Mouse (Mus musculus) neural tube, embryonic 12.5 days (tissue): ENCODE measurements around the gene Irgq. TPM values are rescaled to one million over a fixed set of nuclear protein-coding genes. Genes with fewer than 3 reads are reported as not detected.
"Not testable (repeated sequence)": the region's sequence is repeated elsewhere in the genome, so short reads cannot be mapped to it uniquely, and the experiment has no call there.

Experiments used
- ATAC-seq: fragments of 200-750 bp; cut with Nextera tagmentation; 2 replicates; pipeline ENCODE4 v1.8.0; 2017; ENCODE audit warnings: low read depth, mild to moderate bottlenecking, moderate TSS enrichment, moderate library complexity; ENCODE audit not compliant: low FRiP score
- H3K27ac ChIP-seq: fragments of 300-500 bp; sonication (generic); 2 replicates; pipeline ENCODE4 v1.5.1; 2016
- H3K27me3 ChIP-seq: fragments of 300-500 bp; sonication (generic); replicated peaks from 2 replicates; pipeline ENCODE4 v1.6.1; 2016; ENCODE audit warnings: mild to moderate bottlenecking
- H3K36me3 ChIP-seq: fragments of 300-500 bp; sonication (generic); 2 replicates; pipeline ENCODE4 v1.6.1; 2016; ENCODE audit warnings: mild to moderate bottlenecking
- H3K4me1 ChIP-seq: fragments of 300-500 bp; sonication (generic); 2 replicates; pipeline ENCODE4 v1.6.1; 2016
- H3K4me2 ChIP-seq: fragments of 300-500 bp; sonication (generic); replicated peaks from 2 replicates; pipeline ENCODE4 v1.6.1; 2016; ENCODE audit warnings: mild to moderate bottlenecking
- H3K4me3 ChIP-seq: fragments of 300-500 bp; sonication (generic); 2 replicates; pipeline ENCODE4 v1.5.1; 2016
- H3K9ac ChIP-seq: fragments of 300-500 bp; sonication (generic); 2 replicates; pipeline ENCODE4 v1.6.1; 2016; ENCODE audit warnings: mild to moderate bottlenecking
- H3K9me3 ChIP-seq: fragments of 300-500 bp; sonication (generic); 2 replicates; pipeline ENCODE4 v1.6.1; 2016; ENCODE audit warnings: mild to moderate bottlenecking
- WGBS: fragments of 180-500 bp; shearing (Covaris S2); methylation state at CpG from one replicate; pipeline ENCODE4 v1.1.7; 2016; 5-methylcytosine and 5-hydroxymethylcytosine counted together
- polyA plus RNA-seq: library from polyadenylated mRNA; unstranded; fragments of >200 nt; fragmentation: Nextera tagmentation; extraction: Ambion mirVana; gene quantifications from 2 replicates; pipeline ENCODE4 v1.2.1, GENCODE M21; 2016

Irgq gene
- polyA plus RNA-seq: 27.5 and 30.7 TPM in 2 replicates

DNA sequence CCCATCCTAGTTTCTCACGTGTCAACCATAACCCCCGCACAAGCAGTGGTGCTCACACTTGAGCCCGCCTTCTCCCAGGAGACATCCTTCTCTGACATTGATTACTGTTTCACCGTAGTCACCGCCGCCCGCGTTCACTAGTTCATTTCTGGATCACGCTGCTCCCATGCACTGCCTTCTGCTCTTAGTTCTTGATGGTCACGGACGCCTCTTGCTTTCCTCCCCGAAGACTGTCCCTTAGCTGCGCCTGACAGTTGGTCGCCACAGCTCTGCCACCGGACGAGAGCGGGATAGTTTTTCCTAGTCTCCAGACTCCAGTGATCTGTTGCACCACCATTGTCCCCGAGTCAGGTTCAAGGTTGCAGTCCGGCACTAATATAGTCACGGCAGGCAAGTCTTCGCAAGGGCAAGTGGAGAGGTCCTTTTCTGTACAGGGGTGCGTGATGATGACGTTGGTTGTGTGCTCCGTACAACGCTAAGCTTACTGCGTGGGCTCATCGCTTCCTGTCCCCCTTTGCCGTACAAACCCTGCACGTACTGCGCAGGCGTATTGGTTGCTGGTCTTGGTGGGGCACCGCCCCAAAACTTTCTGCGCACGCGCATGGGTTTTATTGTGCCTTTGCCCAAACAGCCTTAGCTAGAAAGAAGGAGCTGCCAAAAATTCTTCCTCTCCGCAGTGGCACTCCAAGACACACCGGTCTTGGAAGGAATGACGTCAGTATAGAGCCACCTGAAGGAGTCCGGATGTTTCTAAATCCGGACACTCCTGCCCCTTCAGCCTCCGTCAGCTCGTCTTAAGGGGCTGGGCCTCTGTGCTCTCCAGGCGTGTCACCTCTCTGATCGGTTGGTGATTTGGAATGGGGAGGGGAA, at the start of gene Irgq:
TSS of gene Irgq (plus strand) at position 628 of the 870 bp plus-strand sequence.
- under 1% methylated on average over 44 of the region's 44 CpGs for WGBS
- Histone ChIP-seq H3K4me3 (peak within 1 kb of the TSS; percentile 69), H3K27me3 (peaks cover 14% of the 10 kb centered on the region), H3K27ac (peak within 1 kb of the TSS; percentile 81), H3K9me3 (no peaks in the 10 kb centered on the region), H3K36me3 (peaks cover 22% of the 10 kb centered on the region), H3K9ac (peak within 1 kb of the TSS; percentile 92), H3K4me1 (peaks cover 28% of the 10 kb centered on the region), H3K4me2 (peak within 1 kb of the TSS; percentile 95)
- ATAC-seq: peak; percentile 93

DNA sequence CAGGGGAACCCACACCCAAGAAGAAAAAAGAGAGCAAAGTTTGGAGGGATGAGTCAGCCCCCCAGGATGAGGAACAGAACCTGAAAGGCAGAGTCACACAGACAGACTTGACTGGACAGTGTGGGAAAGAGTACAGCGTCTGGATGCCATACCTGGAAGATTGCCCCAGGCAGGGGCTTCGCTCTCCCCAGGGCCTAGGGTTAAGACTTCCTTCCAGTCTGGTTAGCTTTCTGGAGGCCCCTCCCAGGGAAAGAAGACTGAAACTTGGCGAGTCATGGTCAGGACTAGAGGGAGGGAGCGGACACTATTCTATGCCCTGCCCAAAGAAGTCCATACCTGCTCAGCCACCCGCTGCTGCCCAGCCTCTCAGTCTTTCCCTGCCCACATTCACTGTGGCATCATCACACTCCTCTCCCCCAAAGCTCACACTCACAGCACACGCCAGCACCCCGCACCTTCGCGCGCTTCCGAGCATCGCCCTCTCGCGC, 49.5 kb upstream of the Irgq start:
- WGBS: 12% methylated on average over 14 of the region's 14 CpGs
- H3K27ac ChIP-seq: no peak overlapping the region
- ATAC-seq: no peak; the same call in 1 of the 2 replicates

DNA sequence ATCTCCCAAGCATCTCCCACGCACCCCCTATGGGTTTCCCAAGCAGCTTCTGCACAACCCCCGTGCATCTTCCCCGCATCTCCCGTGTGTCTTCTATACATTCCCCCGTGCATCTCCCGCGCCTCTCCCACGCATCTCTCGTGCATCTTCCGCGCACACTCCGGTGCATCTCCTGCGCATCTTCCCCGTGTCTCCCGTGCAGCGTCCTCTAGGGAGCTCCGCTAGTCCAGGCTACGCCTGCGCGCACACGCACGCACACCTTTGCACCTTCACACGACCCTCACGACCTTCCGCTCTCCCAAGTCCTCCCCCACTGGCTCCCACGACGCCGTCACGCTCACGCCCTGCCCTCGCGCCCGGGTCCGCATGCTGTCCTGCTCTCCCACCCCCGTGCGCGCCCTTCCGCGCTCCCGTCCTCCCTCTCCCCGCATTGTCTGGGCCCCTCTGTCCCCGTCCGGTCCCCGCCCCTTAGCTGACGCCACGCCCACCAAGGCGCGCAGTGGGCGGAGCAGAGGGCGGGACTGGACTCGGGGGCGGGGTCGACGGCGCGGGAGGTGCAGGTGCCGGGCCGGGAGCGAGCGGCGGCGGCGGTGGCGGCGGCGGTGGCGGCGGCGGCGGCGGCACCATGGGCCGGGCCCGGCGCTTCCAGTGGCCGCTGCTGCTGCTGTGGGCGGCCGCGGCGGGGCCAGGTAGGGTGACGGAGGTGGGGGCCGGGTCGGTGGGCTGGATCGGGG, 48.8 kb upstream of the Irgq start, which contains the start of gene Cadm4:
TSS of gene Cadm4 (plus strand) at position 550 of the 734 bp plus-strand sequence.
- H3K4me1 ChIP-seq: peaks cover 51% of the 10 kb centered on the region
- H3K9me3 ChIP-seq: no peaks in the 10 kb centered on the region
- peak within 1 kb of the TSS; percentile 91 for H3K4me2 ChIP-seq
- H3K9ac ChIP-seq: peak within 1 kb of the TSS; percentile 96
- no peaks in the 10 kb centered on the region for H3K36me3 ChIP-seq
- WGBS: 1% methylated on average over 80 of the region's 83 CpGs
- H3K27me3 ChIP-seq: no peaks in the 10 kb centered on the region
- ATAC-seq: peak; percentile 88
- H3K4me3 ChIP-seq: peak within 1 kb of the TSS; percentile 83
- peak within 1 kb of the TSS; percentile 53; the same call in 1 of the 2 replicates for H3K27ac ChIP-seq

More for the DNA sequence above, 49.5 kb upstream of the Irgq start:
- H3K36me3 ChIP-seq: no peaks in the 10 kb centered on the region
- peak overlapping the region; percentile 91 for H3K4me2 ChIP-seq
- peak overlapping the region; percentile 83 for H3K4me3 ChIP-seq
- no peaks in the 10 kb centered on the region for H3K27me3 ChIP-seq
- peaks cover 45% of the 10 kb centered on the region for H3K4me1 ChIP-seq
- peak overlapping the region; percentile 96 for H3K9ac ChIP-seq
- no peaks in the 10 kb centered on the region for H3K9me3 ChIP-seq

DNA sequence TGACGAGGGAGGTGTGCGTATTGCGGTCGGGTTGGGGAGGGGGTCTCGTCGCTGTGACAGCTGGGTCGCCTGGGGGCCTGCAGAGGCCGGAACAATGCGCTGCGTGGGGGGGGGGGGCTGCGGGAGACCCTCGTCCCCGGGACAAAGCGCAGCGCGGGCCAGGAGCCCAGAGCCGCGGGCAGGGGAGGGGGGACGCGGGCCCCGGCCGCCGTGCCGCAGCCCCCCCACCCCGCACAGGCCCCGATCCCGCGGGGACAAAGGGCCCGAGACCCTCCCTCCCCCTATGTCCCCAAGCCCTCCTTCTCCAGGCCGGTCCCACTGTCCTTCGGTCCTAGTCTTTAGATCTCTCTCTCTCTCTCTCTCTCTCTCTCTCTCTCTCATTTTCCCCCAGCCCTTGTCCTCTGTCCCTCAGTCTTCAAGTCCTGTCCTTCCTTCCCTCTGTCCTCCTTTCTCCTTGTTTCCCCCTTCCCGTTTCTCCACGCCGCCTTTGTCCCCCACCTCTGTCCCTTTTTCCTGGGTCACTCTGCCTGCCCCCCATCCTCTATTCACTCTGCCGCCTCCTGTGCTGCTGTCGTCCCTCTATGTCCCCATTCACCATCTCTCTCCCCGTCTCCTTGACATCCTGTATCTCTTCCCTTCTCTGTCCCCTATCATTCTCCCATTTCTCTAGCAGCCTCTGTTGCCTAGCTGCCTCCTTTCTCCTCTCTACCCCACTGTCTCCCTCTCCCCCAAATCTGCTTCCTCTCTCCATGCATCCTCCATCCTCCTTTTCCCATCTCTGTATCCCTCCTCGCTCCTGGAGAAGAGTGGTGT, 48.1 kb upstream of the Irgq start:
- Histone ChIP-seq H3K4me1 (peaks cover 59% of the 10 kb centered on the region), H3K4me3 (peak overlapping the region; percentile 83), H3K27ac (peak overlapping the region; percentile 53; the same call in 1 of the 2 replicates), H3K4me2 (peak overlapping the region; percentile 91), H3K27me3 (no peaks in the 10 kb centered on the region), H3K9ac (peak overlapping the region; percentile 96), H3K36me3 (no peaks in the 10 kb centered on the region), H3K9me3 (no peaks in the 10 kb centered on the region)
- ATAC-seq: peak; percentile 42
- 2% methylated on average over 23 of the region's 38 CpGs for WGBS

DNA sequence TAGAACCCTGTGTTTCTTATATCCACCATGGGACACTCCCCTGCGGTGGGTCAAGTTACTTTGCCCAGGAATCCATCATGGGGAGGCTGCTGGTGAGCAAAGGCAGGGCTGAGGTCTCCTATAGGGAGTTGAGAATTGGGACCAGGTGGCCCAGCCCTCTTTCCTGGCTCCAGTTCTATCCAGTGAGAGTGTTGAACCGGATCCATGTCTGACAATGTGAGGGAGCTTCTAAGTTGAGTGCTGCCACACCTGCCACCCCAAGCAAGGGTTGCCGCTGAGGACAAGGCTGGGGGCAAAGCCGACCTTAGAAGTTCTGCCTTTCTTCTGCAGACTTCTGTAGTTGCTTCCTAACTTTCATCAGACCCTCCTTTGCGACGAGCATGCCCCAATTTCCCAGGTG, 47.2 kb upstream of the Irgq start:
- not testable (repeated sequence) for H3K27ac ChIP-seq, H3K27me3 ChIP-seq, H3K9me3 ChIP-seq, H3K36me3 ChIP-seq, ATAC-seq
- Histone ChIP-seq H3K4me2 (peak overlapping the region; percentile 91), H3K9ac (peak overlapping the region; percentile 96), H3K4me1 (peaks cover 63% of the 10 kb centered on the region), H3K4me3 (peak overlapping the region; percentile 83)
- WGBS: 54% methylated on average over 6 of the region's 6 CpGs

DNA sequence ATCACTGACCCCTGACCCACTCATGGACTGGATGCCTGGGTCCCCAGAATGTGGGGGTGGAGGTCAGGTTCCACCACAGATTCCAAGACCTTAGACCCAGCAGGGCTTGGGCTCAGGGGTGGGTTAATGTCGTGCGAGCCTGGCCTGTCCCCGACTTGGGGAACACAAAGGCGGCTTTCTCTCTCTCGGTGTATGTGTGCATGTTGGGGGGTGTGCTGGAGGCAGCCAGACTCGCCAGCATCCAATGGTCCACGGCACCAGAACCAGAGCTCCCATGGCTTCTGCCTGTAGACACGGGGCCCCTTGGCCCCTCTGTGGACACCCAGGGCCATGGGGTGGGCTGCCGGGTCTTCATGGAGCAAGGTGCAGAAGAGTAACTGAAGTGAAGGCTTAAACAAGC, 45.0 kb upstream of the Irgq start:
- Histone ChIP-seq H3K27ac (no peak overlapping the region), H3K9me3 (0 out of 2 replicates have a peak, but pooled peaks cover 2% of the 10 kb centered on the region), H3K4me3 (peak overlapping the region; percentile 22; the same call in 1 of the 2 replicates), H3K36me3 (peaks cover 9% of the 10 kb centered on the region; the same call in 1 of the 2 replicates), H3K4me1 (peaks cover 60% of the 10 kb centered on the region), H3K4me2 (peak overlapping the region; percentile 91), H3K9ac (peak overlapping the region; percentile 56), H3K27me3 (no peaks in the 10 kb centered on the region)
- 77% methylated on average over 9 of the region's 9 CpGs for WGBS
- no peak for ATAC-seq

DNA sequence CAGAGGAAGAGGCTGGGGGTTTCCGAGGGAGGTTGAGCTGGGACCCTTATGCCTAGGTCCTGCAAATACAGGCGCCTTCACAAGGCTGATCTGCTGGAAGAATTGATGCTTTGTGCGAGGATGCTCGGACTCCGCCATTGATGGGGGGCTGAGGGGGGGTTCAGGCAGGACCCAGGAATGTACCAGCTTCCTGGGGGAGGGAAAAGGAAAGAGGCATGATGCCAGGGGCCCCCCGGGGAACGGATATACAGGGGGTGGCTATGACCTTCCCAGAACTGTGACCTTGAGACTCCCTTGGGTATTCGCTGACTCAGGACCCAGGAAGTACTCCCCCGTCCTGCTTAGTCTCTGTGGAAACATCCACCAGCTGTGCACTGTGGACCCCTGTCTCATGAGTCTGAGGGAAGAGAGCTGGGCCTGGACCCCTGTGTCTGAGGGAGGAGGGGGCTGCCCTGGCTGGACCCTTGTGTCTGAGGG, 43.8 kb upstream of the Irgq start:
- Histone ChIP-seq H3K9me3 (0 out of 2 replicates have a peak, but pooled peaks cover 3% of the 10 kb centered on the region), H3K27me3 (no peaks in the 10 kb centered on the region), H3K4me1 (peaks cover 51% of the 10 kb centered on the region), H3K27ac (peak overlapping the region; percentile 37), H3K4me3 (peak overlapping the region; percentile 22), H3K36me3 (peaks cover 17% of the 10 kb centered on the region; the same call in 1 of the 2 replicates), H3K4me2 (peak overlapping the region; percentile 91), H3K9ac (peak overlapping the region; percentile 56)
- ATAC-seq: peak; percentile 68
- whole genome bisulfite sequencing: 46% methylated on average over 9 of the region's 9 CpGs

DNA sequence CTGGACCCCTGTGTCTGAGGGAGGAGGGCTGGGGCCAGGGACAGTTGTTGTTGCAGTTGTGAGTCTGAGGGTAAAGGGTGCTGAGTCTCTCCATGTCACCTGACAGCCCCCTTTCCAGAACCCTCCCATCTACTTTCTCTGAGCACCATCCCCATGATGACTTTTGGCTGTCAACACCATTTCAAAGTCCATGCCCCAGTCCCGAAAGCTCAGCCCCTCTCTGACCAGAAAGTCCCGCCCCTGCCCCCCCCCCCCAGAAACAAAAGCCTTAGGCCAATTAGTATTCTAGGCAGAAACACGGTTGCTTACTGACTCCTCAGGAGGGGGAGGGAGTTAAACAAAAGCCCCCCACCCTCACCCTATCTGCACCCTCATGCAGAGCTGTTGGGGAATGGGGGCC, 43.1 kb upstream of the Irgq start:
- peaks cover 22% of the 10 kb centered on the region; the same call in 1 of the 2 replicates for H3K36me3 ChIP-seq
- H3K9me3 ChIP-seq: 0 out of 2 replicates have a peak, but pooled peaks cover 3% of the 10 kb centered on the region
- peak overlapping the region; percentile 91 for H3K4me2 ChIP-seq
- H3K27me3 ChIP-seq: no peaks in the 10 kb centered on the region
- ATAC-seq: 0 out of 2 replicates have a peak, but pooled peaks have one; percentile 3
- 0 out of 2 replicates have a peak overlapping the region, but pooled peaks have one; percentile 1 for H3K4me3 ChIP-seq
- H3K9ac ChIP-seq: peak overlapping the region; percentile 56
- 33% methylated on average over 3 of the region's 3 CpGs for WGBS
- peak overlapping the region; percentile 26; the same call in 1 of the 2 replicates for H3K27ac ChIP-seq
- peaks cover 51% of the 10 kb centered on the region for H3K4me1 ChIP-seq

DNA sequence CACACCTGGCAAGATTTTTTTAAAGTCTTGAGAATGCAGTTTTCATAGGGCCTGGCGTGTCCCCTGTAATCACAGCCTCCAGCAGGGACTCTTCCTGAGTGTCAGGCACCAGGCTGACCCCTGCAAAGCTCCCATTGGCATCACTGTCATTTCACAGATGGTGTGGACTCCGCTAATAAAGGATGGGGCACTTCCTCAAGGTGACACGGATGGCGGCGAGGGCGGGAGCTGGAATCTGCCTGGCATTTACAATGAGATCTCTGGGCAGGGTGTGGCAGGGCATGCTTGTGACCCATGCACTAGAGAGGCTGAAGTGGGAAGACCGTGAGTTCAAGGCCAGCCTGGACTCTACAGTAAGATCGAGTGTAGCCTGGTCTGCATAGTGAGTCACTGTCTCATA, 42.2 kb upstream of the Irgq start:
- no peak overlapping the region for H3K4me3 ChIP-seq
- no peak overlapping the region for H3K4me2 ChIP-seq
- H3K4me1 ChIP-seq: peaks cover 45% of the 10 kb centered on the region
- whole genome bisulfite sequencing: 84% methylated on average over 8 of the region's 8 CpGs
- H3K9ac ChIP-seq: no peak overlapping the region
- H3K27me3 ChIP-seq: no peaks in the 10 kb centered on the region
- ATAC-seq: no peak
- no peak overlapping the region for H3K27ac ChIP-seq
- H3K9me3 ChIP-seq: 0 out of 2 replicates have a peak, but pooled peaks cover 3% of the 10 kb centered on the region
- peaks cover 22% of the 10 kb centered on the region; the same call in 1 of the 2 replicates for H3K36me3 ChIP-seq

DNA sequence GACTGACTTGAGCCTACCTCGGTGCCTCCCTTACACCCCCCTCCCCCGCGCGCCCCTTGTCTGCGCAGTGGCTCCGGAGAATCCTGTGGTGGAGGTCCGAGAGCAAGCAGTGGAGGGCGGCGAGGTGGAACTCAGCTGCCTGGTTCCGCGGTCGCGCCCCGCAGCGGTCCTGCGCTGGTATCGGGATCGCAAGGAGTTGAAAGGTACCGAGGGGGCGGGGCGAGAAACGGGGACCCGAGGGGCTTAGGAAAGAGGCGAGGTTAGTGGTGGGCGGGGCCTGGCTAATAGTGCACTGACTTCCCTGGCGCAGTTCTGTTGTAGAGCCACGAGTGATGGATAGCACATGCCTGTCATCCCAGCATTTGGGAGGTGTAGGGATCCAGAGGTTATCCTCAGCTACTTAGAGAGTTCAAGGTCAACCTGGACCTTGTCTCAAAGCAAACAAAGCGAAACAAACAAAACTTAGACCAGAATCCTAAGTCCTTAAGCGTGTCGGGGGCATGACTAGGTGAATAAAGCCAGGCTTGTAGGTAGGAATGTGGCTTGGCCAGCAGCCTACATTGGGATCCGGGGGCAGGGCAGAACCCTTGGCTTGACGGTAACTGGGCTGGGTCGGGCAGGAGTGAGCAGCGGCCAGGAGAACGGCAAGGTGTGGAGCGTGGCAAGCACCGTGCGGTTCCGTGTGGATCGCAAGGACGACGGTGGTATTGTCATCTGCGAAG, 30.5 kb upstream of the Irgq start:
- Histone ChIP-seq H3K4me2 (peak overlapping the region; percentile 42), H3K9ac (no peak overlapping the region), H3K36me3 (peaks cover 51% of the 10 kb centered on the region), H3K27ac (no peak overlapping the region), H3K4me1 (peaks cover 21% of the 10 kb centered on the region), H3K4me3 (0 out of 2 replicates have a peak overlapping the region, but pooled peaks have one; percentile 7), H3K9me3 (0 out of 2 replicates have a peak, but pooled peaks cover 3% of the 10 kb centered on the region), H3K27me3 (peaks cover 11% of the 10 kb centered on the region; the same call in 1 of the 2 replicates)
- no peak for ATAC-seq
- WGBS: 16% methylated on average over 43 of the region's 43 CpGs
